Mouse (Mus musculus) liver, embryonic 14.5 days (tissue): ENCODE data around the gene Ctf1. TPM values are rescaled to one million over a fixed set of nuclear protein-coding genes. Genes with fewer than 3 reads are reported as not detected.
"Not testable (repeated sequence)": the region's sequence is repeated elsewhere in the genome, so short reads cannot be mapped to it uniquely, and the experiment has no call there.

Experiments used
- ATAC-seq: fragments of 200-750 bp; cut with Nextera tagmentation; 2 replicates; pipeline ENCODE4 v1.8.0; 2017; ENCODE audit warnings: moderate number of reproducible peaks, mild to moderate bottlenecking, moderate library complexity; ENCODE audit not compliant: insufficient read depth
- DNase-seq, 3 experiments: peaks; one replicate each; pipeline ENCODE4 v3.0.0-alpha.2; 2012 to 2013; ENCODE audit warnings: low read depth in 3 of 3, low spot score in 3 of 3
- H3K27ac ChIP-seq: fragments of 300-500 bp; sonication (generic); 2 replicates; pipeline ENCODE4 v1.5.1; 2014; ENCODE audit warnings: moderate library complexity, mild to moderate bottlenecking, control low read depth, inconsistent platforms
- H3K27me3 ChIP-seq: fragments of 300-500 bp; sonication (generic); 2 replicates; pipeline ENCODE4 v1.6.1; 2014; ENCODE audit warnings: mild to moderate bottlenecking, low read length, moderate library complexity; ENCODE audit not compliant: control insufficient read depth, insufficient read depth
- H3K36me3 ChIP-seq: fragments of 300-500 bp; sonication (generic); replicated peaks from 2 replicates; pipeline ENCODE4 v1.6.1; 2014; ENCODE audit warnings: low read depth; ENCODE audit not compliant: control insufficient read depth, insufficient read depth
- H3K4me1 ChIP-seq, 2 experiments: fragments of 200-500 bp in 1 of 2; fragments of 300-500 bp in 1 of 2; sonication (generic) in 1 of 2; replicated peaks; 2 replicates each; pipeline ENCODE4 v1.6.1; 2012 to 2014; ENCODE audit warnings: antibody characterized with exemption in 1 of 2, inconsistent platforms in 1 of 2, low read length in 1 of 2; ENCODE audit not compliant: control insufficient read depth in 2 of 2, insufficient read depth in 2 of 2
- H3K4me2 ChIP-seq: fragments of 300-500 bp; sonication (generic); 2 replicates; pipeline ENCODE4 v1.6.1; 2014; ENCODE audit warnings: low read depth, mild to moderate bottlenecking, control low read depth, moderate library complexity
- H3K4me3 ChIP-seq, 2 experiments: fragments of 200-500 bp in 1 of 2; fragments of 300-500 bp in 1 of 2; sonication (generic) in 1 of 2; 2 replicates each; pipeline ENCODE4 v1.5.1; 2012 to 2014; ENCODE audit warnings: low read depth in 2 of 2, low read length in 2 of 2, mild to moderate bottlenecking in 2 of 2, control low read depth in 1 of 2, inconsistent platforms in 1 of 2, moderate library complexity in 1 of 2; ENCODE audit not compliant: insufficient read depth in 1 of 2
- H3K9ac ChIP-seq: fragments of 300-500 bp; sonication (generic); replicated peaks from 2 replicates; pipeline ENCODE4 v1.6.1; 2014; ENCODE audit warnings: mild to moderate bottlenecking, control low read depth, moderate library complexity
- H3K9me3 ChIP-seq: fragments of 300-500 bp; sonication (generic); 2 replicates; pipeline ENCODE4 v1.6.1; 2016; ENCODE audit warnings: low read length, mixed read lengths; ENCODE audit not compliant: control insufficient read depth
- CTCF ChIP-seq: IDR thresholded peaks from 2 replicates; pipeline ENCODE4 v1.5.1; 2016; ENCODE audit warnings: antibody characterized with exemption, low read depth, control low read depth
- EP300 ChIP-seq: IDR thresholded peaks from 2 replicates; pipeline ENCODE4 v1.6.1; 2016; ENCODE audit warnings: antibody characterized with exemption, low read depth
- WGBS: fragments of 180-500 bp; shearing (Covaris S2); extraction: QIAGEN DNeasy Blood & Tissue Kit; methylation state at CpG from one replicate; pipeline ENCODE4 v1.1.7; 2014; ENCODE audit not compliant: insufficient replicate concordance; 5-methylcytosine and 5-hydroxymethylcytosine counted together
- polyA plus RNA-seq, 2 experiments: library from polyadenylated mRNA; depleted of rRNA in 1 of 2; stranded (reverse) in 1 of 2; unstranded in 1 of 2; fragments of >200 nt; fragmentation: Nextera tagmentation in 1 of 2; extraction: Ambion mirVana in 1 of 2; gene quantifications; 2 replicates each; pipeline versions ENCODE4 v1.2.1 to v1.2.3; 2012 to 2014

Ctf1 gene
- polyA plus RNA-seq, 2 experiments = 1.7 to 2.6 TPM

DNA sequence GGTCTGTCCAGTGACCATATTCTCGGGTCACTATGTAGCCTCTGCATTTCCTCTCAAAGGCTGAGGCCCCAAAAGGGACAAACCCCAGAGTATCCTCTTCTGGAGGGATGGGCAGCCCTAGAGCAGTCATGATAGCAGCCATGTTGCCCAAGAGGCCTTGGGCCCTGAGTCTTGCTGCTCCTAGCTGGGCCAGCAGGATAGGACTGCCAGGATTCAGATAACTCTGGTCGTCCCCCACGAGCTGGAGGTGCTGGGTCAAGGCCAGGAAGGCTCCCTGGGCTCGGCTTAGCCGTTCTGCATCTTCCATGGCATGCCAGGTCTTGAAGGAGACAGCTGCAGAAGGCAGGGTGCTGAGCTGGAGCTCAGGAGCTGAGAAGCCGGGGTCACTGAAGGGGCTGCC is 6.7 kb downstream of the Ctf1 start:
- ATAC-seq = no peak
- no peaks in the 10 kb centered on the region for H3K9me3 ChIP-seq
- no peak for TF ChIP-seq CTCF
- TF ChIP-seq EP300 = no peak
- peaks cover 3% of the 10 kb centered on the region for H3K27me3 ChIP-seq
- H3K36me3 ChIP-seq = no peaks in the 10 kb centered on the region
- no peak overlapping the region for H3K27ac ChIP-seq
- no peak overlapping the region for H3K4me2 ChIP-seq
- H3K4me1 ChIP-seq = no peaks in the 10 kb centered on the region
- H3K9ac ChIP-seq = no peak overlapping the region
- no peak for DNase-seq
- WGBS = 57% methylated on average over 6 of the region's 6 CpGs
- no peak overlapping the region for H3K4me3 ChIP-seq

- no peak overlapping the region for H3K4me3 ChIP-seq
- no peaks in the 10 kb centered on the region for H3K9me3 ChIP-seq
- no peak for ATAC-seq
- no peak for DNase-seq
- no peaks in the 10 kb centered on the region for H3K27me3 ChIP-seq
- H3K9ac ChIP-seq = no peak overlapping the region
- H3K4me2 ChIP-seq = no peak overlapping the region
- 50% methylated on average over 2 of the region's 2 CpGs for WGBS
- no peak overlapping the region for H3K27ac ChIP-seq
- H3K36me3 ChIP-seq = no peaks in the 10 kb centered on the region
- H3K4me1 ChIP-seq = no peaks in the 10 kb centered on the region
- TF ChIP-seq EP300 (no peak), CTCF (no peak)
These were observed 13.0 kb downstream of the Ctf1 start for GRCm38 (mm10) chr7:127725490-127725889.

GRCm38 (mm10) chr7:127725924-127726323 is 13.4 kb downstream of the Ctf1 start:
- Histone ChIP-seq H3K27me3 (no peaks in the 10 kb centered on the region), H3K9me3 (no peaks in the 10 kb centered on the region), H3K4me2 (no peak overlapping the region), H3K4me1 (no peaks in the 10 kb centered on the region), H3K4me3 (no peak overlapping the region), H3K27ac (no peak overlapping the region), H3K9ac (no peak overlapping the region), H3K36me3 (no peaks in the 10 kb centered on the region)
- DNase-seq (no peak), ATAC-seq (no peak)
- TF ChIP-seq CTCF (no peak), EP300 (no peak)
- WGBS = 53% methylated on average over 6 of the region's 6 CpGs

DNA sequence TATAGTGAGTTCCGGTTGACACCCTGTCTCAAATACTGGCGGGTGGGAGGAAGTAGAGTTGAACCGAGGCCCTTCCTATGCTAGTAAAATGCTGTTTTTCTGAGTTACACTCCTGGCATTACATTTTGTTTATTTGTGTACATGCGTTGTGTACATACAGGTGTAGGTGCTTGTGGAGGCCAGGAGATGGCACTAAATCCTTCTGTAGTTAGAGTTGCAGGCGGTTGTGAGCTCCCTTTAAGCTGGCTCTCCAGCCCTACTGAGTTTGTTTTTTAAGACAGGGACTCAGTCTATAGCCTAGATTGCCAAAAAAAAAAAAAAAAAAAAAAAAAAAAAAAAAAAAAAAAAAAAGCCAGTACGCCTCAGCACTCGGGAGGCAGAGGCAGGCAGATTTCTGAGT is 15.4 kb downstream of the Ctf1 start:
- Histone ChIP-seq H3K9me3 (no peaks in the 10 kb centered on the region), H3K4me3 (no peak overlapping the region), H3K4me1 (no peaks in the 10 kb centered on the region), H3K4me2 (no peak overlapping the region), H3K27ac (no peak overlapping the region), H3K27me3 (no peaks in the 10 kb centered on the region), H3K9ac (no peak overlapping the region), H3K36me3 (no peaks in the 10 kb centered on the region)
- WGBS = 56% methylated on average over 7 of the region's 7 CpGs
- no peak for TF ChIP-seq EP300
- peak; percentile 47; the same call in 1 of the 2 replicates for TF ChIP-seq CTCF
- ATAC-seq (no peak), DNase-seq (no peak)

GRCm38 (mm10) chr7:127730170-127730569 is 17.6 kb downstream of the Ctf1 start:
- TF ChIP-seq CTCF (no peak), EP300 (no peak)
- no peaks in the 10 kb centered on the region for H3K27me3 ChIP-seq
- H3K4me1 ChIP-seq = no peaks in the 10 kb centered on the region
- H3K4me3 ChIP-seq = no peak overlapping the region
- no peaks in the 10 kb centered on the region for H3K9me3 ChIP-seq
- no peak overlapping the region for H3K4me2 ChIP-seq
- no peaks in the 10 kb centered on the region for H3K36me3 ChIP-seq
- WGBS = 47% methylated on average over 4 of the region's 4 CpGs
- no peak for DNase-seq
- no peak overlapping the region for H3K27ac ChIP-seq
- H3K9ac ChIP-seq = no peak overlapping the region
- no peak for ATAC-seq

- not testable (repeated sequence) for H3K9ac ChIP-seq, H3K27ac ChIP-seq, H3K4me3 ChIP-seq, DNase-seq, H3K36me3 ChIP-seq, H3K9me3 ChIP-seq, H3K27me3 ChIP-seq, H3K4me2 ChIP-seq, ATAC-seq, H3K4me1 ChIP-seq
- no CpG with 5 or more reads among the region's 5 CpGs for WGBS
These were observed 19.5 kb downstream of the Ctf1 start, which contains the start of gene Ctf2 for GRCm38 (mm10) chr7:127732066-127732465. Gene Ctf2 (minus strand): TSS chr7:127732166.
